Mouse (Mus musculus): ENCODE data around the gene Dagla. TPM values are rescaled to one million over a fixed set of nuclear protein-coding genes. Genes with fewer than 3 reads are reported as not detected.

Gene Dagla
- 1 to 10 TPM; 3.3 to 4.4 (median 3.8) TPM for total RNA-seq (2022)

GRCm38 (mm10) chr19:10304810-10305544 lies at the start of gene Dagla:
Gene Dagla, minus strand, starts transcription at chr19:10304877.
- peak; percentile 41 for DNase-seq

GRCm38 (mm10) chr19:10352218-10352617 lies 47.5 kb upstream of the Dagla start:
- DNase-seq, result no peak

GRCm38 (mm10) chr19:10347628-10348273 lies 43.1 kb upstream of the Dagla start:
- DNase-seq, result no peak

- DNase-seq, result no peak
Observed at GRCm38 (mm10) chr19:10345696-10346095, 41.0 kb upstream of the Dagla start.

- no peak for DNase-seq
Observed at GRCm38 (mm10) chr19:10343866-10344265, 39.2 kb upstream of the Dagla start.

- peak; percentile 76 for DNase-seq
Observed at GRCm38 (mm10) chr19:10341817-10342439, 37.3 kb upstream of the Dagla start.

GRCm38 (mm10) chr19:10341152-10341551 lies 36.5 kb upstream of the Dagla start:
- no peak for DNase-seq

GRCm38 (mm10) chr19:10340661-10341060 lies 36.0 kb upstream of the Dagla start:
- no peak for DNase-seq

GRCm38 (mm10) chr19:10339271-10339670 lies 34.6 kb upstream of the Dagla start:
- no peak for DNase-seq

GRCm38 (mm10) chr19:10338724-10339123 lies 34.0 kb upstream of the Dagla start:
- no peak for DNase-seq

GRCm38 (mm10) chr19:10334467-10334866 lies 29.8 kb upstream of the Dagla start:
- DNase-seq, result no peak

- no peak for DNase-seq
Observed at GRCm38 (mm10) chr19:10333545-10334252, 29.0 kb upstream of the Dagla start.

- no peak for DNase-seq
Observed at GRCm38 (mm10) chr19:10331706-10332105, 27.0 kb upstream of the Dagla start.

GRCm38 (mm10) chr19:10329033-10329432 lies 24.4 kb upstream of the Dagla start:
- DNase-seq, result no peak

- DNase-seq, result no peak
Observed at GRCm38 (mm10) chr19:10326609-10327008, 21.9 kb upstream of the Dagla start.

- DNase-seq, result no peak
Observed at GRCm38 (mm10) chr19:10323860-10324259, 19.2 kb upstream of the Dagla start.

GRCm38 (mm10) chr19:10323362-10323837 lies 18.7 kb upstream of the Dagla start:
- peak; percentile 39 for DNase-seq

GRCm38 (mm10) chr19:10317795-10318194 lies 13.1 kb upstream of the Dagla start:
- DNase-seq, result no peak

GRCm38 (mm10) chr19:10317358-10317757 lies 12.7 kb upstream of the Dagla start:
- DNase-seq, result no peak

- DNase-seq, result no peak
Observed at GRCm38 (mm10) chr19:10316956-10317355, 12.3 kb upstream of the Dagla start.

GRCm38 (mm10) chr19:10312072-10312471 lies 7.4 kb upstream of the Dagla start:
- DNase-seq, result no peak

GRCm38 (mm10) chr19:10308990-10309389 lies 4.3 kb upstream of the Dagla start:
- no peak for DNase-seq

- no peak for DNase-seq
Observed at GRCm38 (mm10) chr19:10307941-10308340, 3.3 kb upstream of the Dagla start.

Measured in adrenal gland, adult 8-10 months (tissue).